Mouse (Mus musculus) hindbrain, embryonic 10.5 days (tissue): ENCODE measurements around the gene Zfp512b. TPM values are rescaled to one million over a fixed set of nuclear protein-coding genes. Genes with fewer than 3 reads are reported as not detected.
A peak's percentile ranks its signal among the peaks of the same experiment; 100 is the strongest.

Source experiments
- DNase-seq: peaks from one replicate; pipeline ENCODE4 v3.0.0-alpha.2; 2017; ENCODE audit warnings: low spot score
- H3K27ac ChIP-seq: fragments of 300-500 bp; sonication (generic); 2 replicates; pipeline ENCODE4 v1.5.1; 2016; ENCODE audit warnings: mild to moderate bottlenecking, moderate library complexity
- H3K27me3 ChIP-seq: fragments of 300-500 bp; sonication (generic); 2 replicates; pipeline ENCODE4 v1.6.1; 2016; ENCODE audit warnings: mild to moderate bottlenecking; ENCODE audit not compliant: poor library complexity, insufficient read depth, severe bottlenecking
- H3K36me3 ChIP-seq: fragments of 300-500 bp; sonication (generic); 2 replicates; pipeline ENCODE4 v1.6.1; 2016; ENCODE audit warnings: mild to moderate bottlenecking, moderate library complexity
- H3K4me1 ChIP-seq: fragments of 300-500 bp; sonication (generic); replicated peaks from 2 replicates; pipeline ENCODE4 v1.6.1; 2016; ENCODE audit warnings: mild to moderate bottlenecking
- H3K4me3 ChIP-seq: fragments of 300-500 bp; sonication (generic); 2 replicates; pipeline ENCODE4 v1.5.1; 2016; ENCODE audit warnings: mild to moderate bottlenecking, moderate library complexity
- H3K9me3 ChIP-seq: fragments of 300-500 bp; sonication (generic); 2 replicates; pipeline ENCODE4 v1.6.1; 2016; ENCODE audit warnings: mild to moderate bottlenecking, moderate library complexity
- WGBS: fragments of 180-500 bp; shearing (Covaris S2); methylation state at CpG from one replicate; pipeline ENCODE4 v1.1.7; 2016; 5-methylcytosine and 5-hydroxymethylcytosine counted together
- polyA plus RNA-seq: library from polyadenylated mRNA; unstranded; fragments of >200 nt; fragmentation: Nextera tagmentation; extraction: Ambion mirVana; gene quantifications from 2 replicates; pipeline ENCODE4 v1.2.1, GENCODE M21; 2016

Gene Zfp512b
- polyA plus RNA-seq, 1 experiment from 2014 or later = 45.4 TPM

DNA sequence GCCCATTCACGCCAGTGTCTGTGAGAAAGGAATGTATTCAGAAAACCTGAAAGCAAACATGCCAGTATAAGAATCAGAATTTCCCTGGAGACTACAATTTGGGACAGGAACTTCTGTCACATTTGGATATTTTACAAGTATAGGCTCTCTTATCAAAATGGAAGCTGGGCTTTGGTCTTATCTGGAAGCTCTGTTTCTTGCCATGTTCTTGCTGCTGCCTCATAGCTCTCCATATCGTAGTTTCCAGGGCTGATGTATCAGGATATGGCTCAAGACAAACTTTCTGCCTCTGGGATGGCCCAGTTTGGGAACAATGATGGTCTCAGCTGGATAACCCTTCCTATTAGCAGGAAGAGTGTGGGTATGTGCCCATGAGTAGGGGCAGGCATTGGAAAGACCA is 16.0 kb downstream of the Zfp512b start:
- H3K9me3 ChIP-seq = no peaks in the 10 kb centered on the region
- no peaks in the 10 kb centered on the region for H3K27me3 ChIP-seq
- H3K27ac ChIP-seq = no peak overlapping the region
- no peak overlapping the region for H3K4me3 ChIP-seq
- peaks cover 24% of the 10 kb centered on the region for H3K4me1 ChIP-seq
- no peak for DNase-seq
- peaks cover 32% of the 10 kb centered on the region for H3K36me3 ChIP-seq
- WGBS = 88% methylated on average over 2 of the region's 2 CpGs

DNA sequence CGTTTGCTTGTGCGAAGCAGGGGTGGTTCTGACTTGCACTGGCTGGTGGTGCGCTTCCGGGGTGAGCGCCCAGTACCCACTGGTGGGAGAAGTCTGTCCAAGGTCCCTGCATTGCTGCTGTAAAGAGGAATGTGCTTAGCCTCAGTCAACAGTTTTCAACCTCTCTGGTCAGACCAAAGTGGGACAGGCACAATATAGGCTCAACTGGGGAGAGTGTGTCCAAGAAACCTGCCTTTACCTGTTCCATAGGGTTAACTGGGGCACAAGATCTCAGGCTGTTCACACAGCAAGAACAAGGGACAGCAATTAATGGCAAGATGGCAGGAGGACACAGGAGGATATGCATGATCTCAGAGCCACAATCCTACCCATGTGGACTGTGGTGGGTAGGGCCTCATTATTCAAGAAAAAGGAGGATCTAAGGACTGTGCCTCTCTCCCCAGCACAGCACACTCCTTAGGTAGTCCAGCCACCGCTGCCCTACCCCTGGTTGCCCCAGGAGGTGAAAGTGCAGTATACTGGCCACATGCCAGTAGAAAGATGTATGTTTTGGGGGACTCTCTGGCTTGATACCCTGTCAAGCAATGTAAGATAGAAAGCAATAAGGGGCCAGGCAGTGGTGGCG is 17.6 kb downstream of the Zfp512b start:
- Histone ChIP-seq H3K36me3 (peaks cover 32% of the 10 kb centered on the region), H3K4me3 (no peak overlapping the region), H3K27me3 (no peaks in the 10 kb centered on the region), H3K9me3 (no peaks in the 10 kb centered on the region), H3K27ac (no peak overlapping the region), H3K4me1 (peaks cover 13% of the 10 kb centered on the region; the same call in 1 of the 2 replicates)
- DNase-seq = no peak
- 92% methylated on average over 7 of the region's 7 CpGs for WGBS

DNA sequence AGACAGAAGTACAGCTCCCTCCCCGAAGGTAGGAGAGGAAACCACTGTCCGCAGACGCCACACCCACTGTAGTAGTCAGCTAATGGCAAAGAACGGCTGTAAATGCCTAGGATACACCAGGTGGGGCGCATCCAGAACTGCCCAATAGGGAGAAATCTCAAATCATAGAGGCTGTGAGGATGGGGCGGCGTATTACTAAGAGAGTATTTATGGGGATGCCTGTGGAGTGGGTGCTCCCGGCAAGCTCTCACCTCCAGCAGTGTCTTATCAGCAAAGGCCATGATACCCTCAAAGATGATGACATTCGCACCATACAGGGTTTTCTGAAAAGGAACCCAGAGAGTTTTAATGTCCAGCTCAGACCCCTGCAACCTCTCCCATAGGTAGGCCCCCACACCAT is 18.6 kb downstream of the Zfp512b start:
- H3K4me1 ChIP-seq = peaks cover 8% of the 10 kb centered on the region; the same call in 1 of the 2 replicates
- H3K9me3 ChIP-seq = no peaks in the 10 kb centered on the region
- H3K27me3 ChIP-seq = no peaks in the 10 kb centered on the region
- H3K36me3 ChIP-seq = peaks cover 32% of the 10 kb centered on the region
- H3K4me3 ChIP-seq = no peak overlapping the region
- no peak for DNase-seq
- 94% methylated on average over 9 of the region's 9 CpGs for WGBS
- no peak overlapping the region for H3K27ac ChIP-seq

DNA sequence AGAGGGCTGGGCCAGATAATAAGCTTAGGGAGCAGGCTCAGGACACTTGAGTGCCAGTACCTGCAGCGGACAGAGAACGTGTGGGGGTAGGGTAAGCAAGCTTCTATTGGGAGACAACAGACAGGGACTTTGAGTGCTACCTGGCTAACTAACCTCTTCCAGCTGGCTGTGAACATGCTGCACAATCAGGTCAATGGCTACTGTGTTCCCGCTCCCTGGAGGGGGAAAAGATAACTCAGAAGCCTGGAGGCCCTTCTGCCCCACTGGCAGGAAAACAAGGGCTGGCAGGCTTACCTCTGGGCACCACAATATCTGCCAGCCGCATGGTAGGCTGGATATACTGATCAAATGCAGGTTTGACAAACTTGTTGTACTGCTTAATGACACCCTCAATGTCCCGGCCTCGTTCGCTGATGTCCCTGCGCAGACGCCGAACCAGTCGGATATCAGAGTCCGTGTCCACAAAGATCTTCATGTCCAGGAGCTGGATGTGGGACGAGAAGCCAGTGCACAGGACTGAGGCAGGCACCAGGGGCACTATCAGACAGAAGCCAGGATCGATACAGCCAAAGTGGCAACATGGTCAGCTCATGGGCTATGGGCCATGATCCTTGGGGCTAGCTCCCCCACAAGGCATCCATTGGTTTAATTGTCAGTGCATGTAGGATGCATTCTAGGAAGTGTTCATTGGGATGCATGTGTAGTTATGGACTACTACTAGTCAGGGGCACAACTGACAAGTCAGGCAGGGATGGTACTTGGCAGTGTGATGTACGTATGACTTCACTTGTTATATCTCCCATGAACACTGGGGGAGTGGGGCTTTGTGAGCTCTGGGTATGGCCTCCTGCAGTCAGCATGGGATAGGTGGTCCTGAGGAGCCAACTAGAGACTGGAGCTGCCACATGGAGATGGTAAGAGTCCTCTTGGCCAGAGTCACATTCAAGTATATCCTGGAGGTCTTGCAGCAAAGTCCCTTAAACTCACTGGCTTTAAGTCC is 19.4 kb downstream of the Zfp512b start:
- H3K36me3 ChIP-seq = peaks cover 32% of the 10 kb centered on the region
- H3K27me3 ChIP-seq = no peaks in the 10 kb centered on the region
- H3K4me1 ChIP-seq = peaks cover 8% of the 10 kb centered on the region; the same call in 1 of the 2 replicates
- WGBS = 91% methylated on average over 15 of the region's 15 CpGs
- H3K27ac ChIP-seq = no peak overlapping the region
- no peak for DNase-seq
- no peak overlapping the region for H3K4me3 ChIP-seq
- H3K9me3 ChIP-seq = no peaks in the 10 kb centered on the region

DNA sequence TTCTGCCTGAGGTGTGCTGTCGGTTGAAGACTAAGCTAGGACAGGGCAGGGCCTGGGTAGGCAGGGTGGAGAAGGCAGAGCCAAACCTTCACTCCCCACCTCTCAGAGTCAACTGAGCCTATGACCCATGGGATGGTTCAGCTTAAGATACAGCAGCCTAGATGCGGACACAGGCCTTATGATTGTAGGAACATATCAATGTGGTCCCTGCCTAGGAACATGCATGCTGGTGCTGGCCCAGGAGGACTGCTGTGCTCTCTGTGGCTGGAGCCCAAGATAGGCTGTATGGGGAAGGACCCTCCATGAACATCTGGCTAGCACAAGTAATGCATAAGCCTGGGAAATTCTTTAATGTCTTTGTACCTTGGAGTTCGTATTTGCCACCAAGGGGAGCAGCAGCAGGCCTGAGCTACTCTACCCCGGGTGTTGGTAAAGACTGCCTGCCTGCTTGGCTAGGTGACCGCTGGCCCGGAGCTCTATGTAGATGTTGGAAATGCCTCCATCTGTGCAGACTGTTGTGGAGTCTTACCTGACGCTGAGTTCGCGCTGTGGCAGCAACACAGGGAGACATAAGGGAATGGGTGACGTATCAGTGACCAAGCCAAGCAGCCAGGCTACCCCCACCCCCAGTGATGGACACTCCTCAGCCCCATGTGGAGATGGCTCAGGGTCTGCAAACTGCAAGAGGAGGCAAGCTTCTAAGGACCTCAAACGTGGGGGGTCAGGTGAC is 20.5 kb downstream of the Zfp512b start:
- H3K27me3 ChIP-seq = no peaks in the 10 kb centered on the region
- DNase-seq = no peak
- peaks cover 32% of the 10 kb centered on the region for H3K36me3 ChIP-seq
- 89% methylated on average over 11 of the region's 11 CpGs for whole genome bisulfite sequencing
- no peak overlapping the region for H3K4me3 ChIP-seq
- H3K9me3 ChIP-seq = no peaks in the 10 kb centered on the region
- no peak overlapping the region for H3K27ac ChIP-seq
- H3K4me1 ChIP-seq = peaks cover 5% of the 10 kb centered on the region; the same call in 1 of the 2 replicates

DNA sequence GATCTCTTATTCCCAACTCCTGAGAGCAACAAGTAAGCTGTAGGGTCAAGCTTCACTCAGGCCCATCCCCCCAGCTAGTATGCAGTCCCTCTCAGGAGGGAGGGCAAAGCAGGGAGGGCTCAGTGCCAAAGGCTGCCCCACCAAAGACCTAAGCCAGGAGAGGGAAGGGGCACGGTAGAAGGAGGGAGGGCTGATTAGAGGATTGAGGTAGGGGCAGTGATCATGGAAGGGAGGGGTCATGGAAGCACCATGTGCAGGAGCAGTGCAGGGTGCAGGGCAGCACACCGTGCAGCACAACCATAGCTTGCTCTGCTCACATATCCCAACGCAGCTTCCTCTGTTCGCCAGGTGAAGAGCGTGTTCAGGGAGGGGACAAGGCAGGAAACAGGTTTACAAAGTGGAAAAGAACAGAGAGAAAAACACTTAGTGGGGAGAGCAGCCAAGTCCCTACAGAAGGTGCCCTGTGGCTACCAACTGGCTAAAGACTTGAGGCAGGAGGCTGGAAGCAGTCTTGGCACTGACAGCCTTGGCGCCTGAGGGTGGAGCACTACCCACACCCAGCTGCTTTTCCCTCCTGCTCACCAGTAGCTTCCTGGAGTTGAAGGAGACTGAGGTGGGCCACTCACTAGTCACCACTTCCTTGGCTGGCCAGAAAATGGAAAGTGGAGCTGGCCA is 21.5 kb downstream of the Zfp512b start:
- no peaks in the 10 kb centered on the region for H3K27me3 ChIP-seq
- H3K4me1 ChIP-seq = peaks cover 5% of the 10 kb centered on the region; the same call in 1 of the 2 replicates
- no peaks in the 10 kb centered on the region for H3K9me3 ChIP-seq
- no peak overlapping the region for H3K27ac ChIP-seq
- peaks cover 32% of the 10 kb centered on the region for H3K36me3 ChIP-seq
- WGBS = 72% methylated on average over 6 of the region's 6 CpGs
- H3K4me3 ChIP-seq = no peak overlapping the region
- no peak for DNase-seq

DNA sequence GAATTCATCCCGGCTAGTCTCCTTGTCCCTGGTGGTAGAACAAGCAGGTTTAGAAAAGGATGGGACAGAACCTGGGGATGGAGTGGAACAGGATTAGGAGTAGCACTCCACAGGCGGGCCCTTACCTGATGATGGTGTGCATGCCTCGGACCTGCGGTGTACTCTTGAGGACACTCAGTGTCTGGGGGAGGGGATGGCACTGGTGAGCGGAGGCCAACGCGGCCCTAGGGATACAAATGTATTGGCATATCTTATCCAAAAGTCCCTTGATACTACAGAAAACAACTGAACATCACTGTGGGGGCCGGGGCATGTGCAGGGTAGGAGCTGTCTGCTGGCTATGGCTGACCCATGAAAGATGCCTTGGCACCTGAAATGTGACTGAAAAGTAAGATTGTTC is 22.2 kb downstream of the Zfp512b start:
- no peaks in the 10 kb centered on the region for H3K9me3 ChIP-seq
- H3K27me3 ChIP-seq = no peaks in the 10 kb centered on the region
- peaks cover 32% of the 10 kb centered on the region for H3K36me3 ChIP-seq
- DNase-seq = no peak
- WGBS = 89% methylated on average over 8 of the region's 8 CpGs
- no peak overlapping the region for H3K4me3 ChIP-seq
- no peak overlapping the region for H3K27ac ChIP-seq
- H3K4me1 ChIP-seq = peaks cover 5% of the 10 kb centered on the region; the same call in 1 of the 2 replicates

DNA sequence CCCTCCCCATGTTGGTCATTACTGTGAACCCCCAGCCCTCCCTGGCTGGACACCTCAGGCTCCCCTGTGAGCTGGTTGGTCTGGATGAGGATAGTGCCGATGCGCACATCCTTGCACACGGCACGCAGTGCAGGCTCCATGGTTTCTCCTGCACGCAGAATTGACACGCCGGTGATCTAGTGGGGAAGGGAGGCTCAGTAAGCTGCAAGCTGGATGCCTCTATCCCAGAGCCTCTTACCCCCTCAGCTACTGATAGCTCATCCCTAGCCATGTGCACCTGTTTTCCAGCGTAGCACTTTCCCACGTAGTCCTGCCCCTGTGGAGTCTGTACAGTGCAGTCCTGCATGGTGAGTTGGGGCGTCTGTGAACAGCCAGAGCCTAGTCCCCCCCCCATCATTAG is 22.7 kb downstream of the Zfp512b start:
- no peak for DNase-seq
- H3K4me1 ChIP-seq = peaks cover 5% of the 10 kb centered on the region; the same call in 1 of the 2 replicates
- H3K27me3 ChIP-seq = no peaks in the 10 kb centered on the region
- peaks cover 29% of the 10 kb centered on the region for H3K36me3 ChIP-seq
- 91% methylated on average over 10 of the region's 10 CpGs for WGBS
- no peak overlapping the region for H3K4me3 ChIP-seq
- H3K9me3 ChIP-seq = no peaks in the 10 kb centered on the region
- H3K27ac ChIP-seq = no peak overlapping the region

DNA sequence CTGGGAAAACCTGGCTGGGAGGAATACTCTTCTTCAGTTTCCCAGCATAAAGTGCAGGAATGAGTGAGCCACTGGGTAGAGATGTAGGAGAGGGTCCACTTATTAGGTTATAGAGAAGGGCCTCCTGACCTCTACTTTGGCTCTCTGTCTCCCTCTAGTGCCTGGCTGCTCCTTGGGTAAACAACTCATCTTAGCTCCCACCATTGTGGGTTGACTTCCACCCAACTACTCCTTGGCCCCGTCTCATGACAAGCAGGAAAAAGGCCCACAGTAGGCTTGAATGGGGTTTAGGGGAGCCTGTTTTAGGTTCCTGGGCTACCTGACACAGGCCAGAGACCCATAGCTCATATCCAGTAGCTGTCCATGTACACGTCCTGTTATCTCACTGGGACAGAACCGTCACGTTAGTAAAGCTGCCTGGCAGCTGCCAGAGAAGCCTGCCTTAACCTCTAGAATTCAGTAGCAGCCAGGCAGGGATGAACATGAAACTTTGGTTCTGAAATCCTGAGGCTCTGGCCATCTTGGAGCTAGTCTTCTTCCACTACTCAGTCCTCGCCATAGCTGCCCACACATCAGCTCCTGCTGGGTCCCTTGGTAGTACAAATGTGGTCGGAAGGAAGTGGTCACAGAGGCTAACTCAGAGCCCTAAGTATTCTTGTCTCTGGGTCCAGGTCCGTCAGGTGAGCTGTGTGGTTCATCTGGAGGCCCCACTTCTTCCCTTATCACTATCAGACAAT is 24.2 kb downstream of the Zfp512b start:
- Histone ChIP-seq H3K4me3 (no peak overlapping the region), H3K36me3 (peaks cover 15% of the 10 kb centered on the region), H3K27ac (no peak overlapping the region), H3K27me3 (no peaks in the 10 kb centered on the region), H3K9me3 (no peaks in the 10 kb centered on the region), H3K4me1 (peaks cover 5% of the 10 kb centered on the region; the same call in 1 of the 2 replicates)
- WGBS = 80% methylated on average over 7 of the region's 7 CpGs
- peak; percentile 39 for DNase-seq

DNA sequence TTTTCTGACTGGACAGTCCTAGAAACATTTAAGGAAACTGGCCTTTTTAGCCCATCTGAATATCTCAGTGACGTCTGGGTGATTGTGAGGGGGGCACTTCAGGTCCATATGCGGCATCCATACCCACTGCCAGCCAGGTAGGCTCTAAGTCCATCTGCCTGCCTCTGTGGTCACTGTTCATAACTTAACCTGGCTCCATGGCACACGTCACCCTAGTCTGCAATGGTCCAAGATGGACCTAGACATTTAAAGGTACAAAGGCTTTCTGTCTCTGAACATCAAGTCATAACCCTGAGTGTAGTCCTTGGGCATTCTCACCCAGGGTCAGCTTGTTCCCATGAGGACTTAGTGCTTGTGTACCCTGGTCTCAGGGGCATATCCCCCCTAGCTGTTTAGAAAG is 25.3 kb downstream of the Zfp512b start:
- Histone ChIP-seq H3K36me3 (peaks cover 4% of the 10 kb centered on the region), H3K4me3 (no peak overlapping the region), H3K27me3 (no peaks in the 10 kb centered on the region), H3K27ac (no peak overlapping the region), H3K9me3 (no peaks in the 10 kb centered on the region), H3K4me1 (peaks cover 5% of the 10 kb centered on the region; the same call in 1 of the 2 replicates)
- DNase-seq = no peak
- WGBS = 90% methylated on average over 3 of the region's 3 CpGs

DNA sequence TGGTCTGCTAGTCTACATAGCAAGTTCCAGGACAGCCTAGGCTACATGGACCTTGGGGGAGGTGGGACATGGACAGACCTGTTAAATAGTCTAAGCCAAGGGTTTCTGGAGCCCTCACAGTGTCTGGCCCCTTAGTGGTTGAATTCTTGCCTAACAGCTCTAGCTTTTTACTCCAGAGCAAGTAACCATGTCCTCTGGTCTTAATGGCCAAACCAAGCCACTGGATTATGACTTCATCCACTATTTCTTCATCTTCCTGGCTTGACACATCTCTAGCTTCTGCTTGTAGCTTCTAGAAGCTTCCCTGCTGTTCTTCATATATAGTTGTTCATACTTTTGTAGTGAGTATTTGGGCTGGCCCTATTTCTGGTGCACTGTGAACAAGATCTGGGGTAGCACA is 38.8 kb downstream of the Zfp512b start:
- no peaks in the 10 kb centered on the region for H3K27me3 ChIP-seq
- H3K4me3 ChIP-seq = no peak overlapping the region
- H3K9me3 ChIP-seq = no peaks in the 10 kb centered on the region
- H3K27ac ChIP-seq = no peak overlapping the region
- peaks cover 61% of the 10 kb centered on the region for H3K36me3 ChIP-seq
- no peaks in the 10 kb centered on the region for H3K4me1 ChIP-seq
- no peak for DNase-seq

DNA sequence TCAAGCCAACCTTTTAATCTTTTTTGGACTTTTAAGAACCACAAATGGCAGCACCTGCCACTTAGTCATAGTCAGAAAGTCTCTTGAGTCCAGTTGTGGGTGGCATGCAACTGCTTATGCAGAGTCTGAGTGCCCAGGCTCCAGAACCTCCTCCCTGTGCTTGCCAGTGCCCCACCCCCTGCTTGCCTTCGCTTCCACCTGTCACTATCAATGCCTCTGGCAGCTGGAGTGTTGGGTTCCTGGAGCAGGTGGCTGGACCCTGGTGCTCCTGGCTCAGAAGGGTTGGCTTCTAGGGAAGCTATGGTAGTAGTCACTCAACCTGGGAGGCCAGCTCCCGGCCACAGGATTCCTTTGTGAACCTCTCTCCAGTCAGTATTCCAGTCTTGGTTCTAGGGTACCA is 42.4 kb downstream of the Zfp512b start:
- no peaks in the 10 kb centered on the region for H3K9me3 ChIP-seq
- WGBS = 93% methylated on average over 2 of the region's 2 CpGs
- H3K27ac ChIP-seq = no peak overlapping the region
- peaks cover 91% of the 10 kb centered on the region for H3K36me3 ChIP-seq
- no peak overlapping the region for H3K4me3 ChIP-seq
- no peak for DNase-seq
- no peaks in the 10 kb centered on the region for H3K27me3 ChIP-seq
- H3K4me1 ChIP-seq = no peaks in the 10 kb centered on the region
